Mouse (Mus musculus) lung, adult 2 months (tissue): ENCODE measurements at regions not wholly inside any gene's neighbourhood (a gene's known extent, or its start where the extent isn't known, plus 50 kb on each side); places are given as distances from the start of the nearest gene placed in this dataset.
"Not testable (repeated sequence)": the region's sequence is repeated elsewhere in the genome, so short reads cannot be mapped to it uniquely, and the experiment has no call there.

Experiments used
- DNase-seq: peaks from one replicate; pipeline ENCODE4 v3.0.0; 2022
- H3K4me1 ChIP-seq: fragments of 200-500 bp; 2 replicates; pipeline ENCODE4 v1.6.1; 2011; ENCODE audit warnings: low read length; ENCODE audit not compliant: control insufficient read depth, insufficient read depth
- H3K4me3 ChIP-seq: fragments of 200-500 bp; replicated peaks from 2 replicates; pipeline ENCODE3; 2011; ENCODE audit warnings: low read depth, mild to moderate bottlenecking, control low read depth, low read length; ENCODE audit errors: extremely low read depth
- CTCF ChIP-seq: fragments of 200-500 bp; IDR thresholded peaks from 2 replicates; pipeline ENCODE4 v1.5.1; 2011; ENCODE audit warnings: mild to moderate bottlenecking, low read length, control low read depth; ENCODE audit not compliant: insufficient read depth
- POLR2A ChIP-seq: fragments of 200-500 bp; IDR thresholded peaks from 2 replicates; pipeline ENCODE4 v1.6.1; 2011; ENCODE audit warnings: low read depth, mild to moderate bottlenecking, control low read depth, low read length, borderline replicate concordance; ENCODE audit errors: extremely low read depth
- WGBS: fragments of 180-500 bp; shearing (Covaris S2); methylation state at CpG from one replicate; pipeline ENCODE4 v1.1.7; 2018; 5-methylcytosine and 5-hydroxymethylcytosine counted together

- WGBS = 92% methylated on average over 4 of the region's 4 CpGs
- no peak for TF ChIP-seq POLR2A
- no peak for TF ChIP-seq CTCF
Observed at GRCm38 (mm10) chr11:121894801-121895200, 64.8 kb downstream of the Ptchd3 start.

GRCm38 (mm10) chr11:121904393-121904792 lies 74.3 kb downstream of the Ptchd3 start:
- not testable (repeated sequence) for H3K4me1 ChIP-seq, H3K4me3 ChIP-seq, DNase-seq
- 70% methylated on average over 6 of the region's 6 CpGs for WGBS

More at GRCm38 (mm10) chr11:121894801-121895200, 64.8 kb downstream of the Ptchd3 start:
- Histone ChIP-seq H3K4me3 (no peak overlapping the region), H3K4me1 (no peaks in the 10 kb centered on the region)
- no peak for DNase-seq

- not testable (repeated sequence) for DNase-seq, H3K4me1 ChIP-seq, H3K4me3 ChIP-seq
- WGBS = 87% methylated on average over 10 of the region's 10 CpGs
Observed at GRCm38 (mm10) chr11:121924631-121925030, 94.6 kb downstream of the Ptchd3 start.

- WGBS = 42% methylated on average over 16 of the region's 16 CpGs
- not testable (repeated sequence) for H3K4me3 ChIP-seq, H3K4me1 ChIP-seq, DNase-seq
Observed at GRCm38 (mm10) chr11:121925043-121925442, 95.0 kb downstream of the Ptchd3 start.

GRCm38 (mm10) chr11:121951726-121952125 lies 121.7 kb downstream of the Ptchd3 start:
- not testable (repeated sequence) for H3K4me3 ChIP-seq, H3K4me1 ChIP-seq
- DNase-seq = peak; percentile 8
- WGBS = 38% methylated on average over 6 of the region's 6 CpGs

GRCm38 (mm10) chr11:121956367-121957235 lies 126.6 kb downstream of the Ptchd3 start:
- not testable (repeated sequence) for H3K4me3 ChIP-seq, H3K4me1 ChIP-seq, DNase-seq
- WGBS = 27% methylated on average over 19 of the region's 20 CpGs

- DNase-seq, H3K4me1 ChIP-seq, H3K4me3 ChIP-seq: not testable (repeated sequence)
- 64% methylated on average over 5 of the region's 5 CpGs for WGBS
Observed at GRCm38 (mm10) chr11:121958735-121959134, 128.7 kb downstream of the Ptchd3 start.

GRCm38 (mm10) chr11:121964111-121964510 lies 134.1 kb downstream of the Ptchd3 start:
- H3K4me1 ChIP-seq, DNase-seq, H3K4me3 ChIP-seq: not testable (repeated sequence)

GRCm38 (mm10) chr11:121965911-121966310 lies 135.9 kb downstream of the Ptchd3 start:
- H3K4me3 ChIP-seq, H3K4me1 ChIP-seq, DNase-seq: not testable (repeated sequence)
- WGBS = 7% methylated on average over 1 of the region's 1 CpGs
